Mouse (Mus musculus) stomach, embryonic 15.5 days (tissue): Measurements from ENCODE around the gene St6galnac6. TPM values are rescaled to one million over a fixed set of nuclear protein-coding genes. Genes with fewer than 3 reads are reported as not detected.

Experiments used
- ATAC-seq: fragments of 200-750 bp; cut with Nextera tagmentation; 2 replicates; pipeline ENCODE4 v1.8.0; 2017; ENCODE audit warnings: low read depth, moderate number of reproducible peaks, moderate TSS enrichment; ENCODE audit not compliant: insufficient read depth, low FRiP score
- H3K27ac ChIP-seq: fragments of 300-500 bp; sonication (generic); 2 replicates; pipeline ENCODE4 v1.5.1; 2015; ENCODE audit warnings: mild to moderate bottlenecking, inconsistent platforms
- H3K27me3 ChIP-seq: fragments of 300-500 bp; sonication (generic); replicated peaks from 2 replicates; pipeline ENCODE4 v1.6.1; 2015; ENCODE audit warnings: inconsistent platforms
- H3K36me3 ChIP-seq: fragments of 300-500 bp; sonication (generic); 2 replicates; pipeline ENCODE4 v1.6.1; 2015; ENCODE audit warnings: inconsistent platforms
- H3K4me1 ChIP-seq: fragments of 300-500 bp; sonication (generic); 2 replicates; pipeline ENCODE4 v1.6.1; 2015; ENCODE audit warnings: inconsistent platforms
- H3K4me2 ChIP-seq: fragments of 300-500 bp; sonication (generic); 2 replicates; pipeline ENCODE4 v1.6.1; 2015; ENCODE audit warnings: mild to moderate bottlenecking, inconsistent platforms
- H3K4me3 ChIP-seq: fragments of 300-500 bp; sonication (generic); replicated peaks from 2 replicates; pipeline ENCODE4 v1.5.1; 2015; ENCODE audit warnings: inconsistent platforms
- H3K9ac ChIP-seq: fragments of 300-500 bp; sonication (generic); 2 replicates; pipeline ENCODE4 v1.6.1; 2015; ENCODE audit warnings: inconsistent platforms
- H3K9me3 ChIP-seq: fragments of 300-500 bp; sonication (generic); 2 replicates; pipeline ENCODE4 v1.6.1; 2016; ENCODE audit warnings: inconsistent platforms
- WGBS: fragments of 180-500 bp; shearing (Covaris S2); methylation state at CpG from one replicate; pipeline ENCODE4 v1.1.7; 2015; 5-methylcytosine and 5-hydroxymethylcytosine counted together
- polyA plus RNA-seq: library from polyadenylated mRNA; unstranded; fragments of >200 nt; fragmentation: Nextera tagmentation; extraction: Ambion mirVana; gene quantifications from 2 replicates; pipeline ENCODE4 v1.2.1, GENCODE M21; 2015

Gene St6galnac6
- polyA plus RNA-seq, 1 experiment from 2014 or later: 19.7 TPM

DNA sequence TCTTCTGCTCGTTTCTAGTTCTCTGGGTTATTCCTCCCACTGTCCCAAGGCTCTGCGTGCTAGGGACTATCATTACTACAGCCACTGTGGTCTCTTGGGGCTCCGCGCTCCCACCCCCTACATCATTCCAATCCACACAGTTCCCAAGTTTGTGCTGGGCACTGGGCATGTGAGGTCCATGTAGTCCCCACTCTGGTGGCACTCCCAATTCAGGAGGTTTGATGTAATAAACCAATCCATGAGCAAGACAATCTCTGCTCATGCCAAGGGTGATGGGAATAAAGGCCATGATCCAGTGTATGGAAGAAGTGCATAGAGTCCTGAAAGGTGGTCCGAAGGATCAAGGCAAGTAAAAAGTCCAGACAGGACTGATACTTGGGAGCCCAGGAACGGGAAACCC, 25.0 kb upstream of the St6galnac6 start, which contains the start of gene Pip5kl1:
TSS of gene Pip5kl1 (plus strand) at position 301 of the 400 bp plus-strand sequence.
- Histone ChIP-seq H3K27me3 (peaks cover 10% of the 10 kb centered on the region; the same call in 1 of the 2 replicates), H3K9ac (peak within 1 kb of the TSS; percentile 16; the same call in 1 of the 2 replicates)
- 71% methylated on average over 6 of the region's 6 CpGs for WGBS

GRCm38 (mm10) chr2:32574901-32575585, 24.5 kb upstream of the St6galnac6 start:
- Histone ChIP-seq H3K36me3 (peaks cover 6% of the 10 kb centered on the region; the same call in 1 of the 2 replicates), H3K4me1 (peaks cover 24% of the 10 kb centered on the region), H3K4me3 (peak overlapping the region; percentile 33), H3K9ac (peak overlapping the region; percentile 16; the same call in 1 of the 2 replicates), H3K27me3 (peaks cover 10% of the 10 kb centered on the region; the same call in 1 of the 2 replicates), H3K9me3 (no peaks in the 10 kb centered on the region), H3K4me2 (peak overlapping the region; percentile 81), H3K27ac (no peak overlapping the region)
- ATAC-seq: no peak
- WGBS: under 1% methylated on average over 26 of the region's 26 CpGs

More for the DNA sequence above, 25.0 kb upstream of the St6galnac6 start, which contains the start of gene Pip5kl1:
- Histone ChIP-seq H3K4me2 (peak within 1 kb of the TSS; percentile 81), H3K4me3 (peak within 1 kb of the TSS; percentile 33), H3K9me3 (no peaks in the 10 kb centered on the region), H3K36me3 (peaks cover 6% of the 10 kb centered on the region; the same call in 1 of the 2 replicates), H3K4me1 (peaks cover 24% of the 10 kb centered on the region), H3K27ac (no peak within 1 kb of the TSS)
- no peak for ATAC-seq

- no peak for ATAC-seq
- Histone ChIP-seq H3K4me1 (peaks cover 24% of the 10 kb centered on the region), H3K9ac (peak within 1 kb of the TSS; percentile 16; the same call in 1 of the 2 replicates), H3K4me2 (peak within 1 kb of the TSS; percentile 81), H3K9me3 (no peaks in the 10 kb centered on the region), H3K36me3 (peaks cover 6% of the 10 kb centered on the region; the same call in 1 of the 2 replicates), H3K27ac (no peak within 1 kb of the TSS), H3K4me3 (peak within 1 kb of the TSS; percentile 33), H3K27me3 (peaks cover 10% of the 10 kb centered on the region)
- WGBS: 7% methylated on average over 28 of the region's 28 CpGs
Observed at GRCm38 (mm10) chr2:32575586-32576160, 23.8 kb upstream of the St6galnac6 start, which contains the start of gene 9430097D07Rik. Gene 9430097D07Rik (minus strand): TSS chr2:32575684.

DNA sequence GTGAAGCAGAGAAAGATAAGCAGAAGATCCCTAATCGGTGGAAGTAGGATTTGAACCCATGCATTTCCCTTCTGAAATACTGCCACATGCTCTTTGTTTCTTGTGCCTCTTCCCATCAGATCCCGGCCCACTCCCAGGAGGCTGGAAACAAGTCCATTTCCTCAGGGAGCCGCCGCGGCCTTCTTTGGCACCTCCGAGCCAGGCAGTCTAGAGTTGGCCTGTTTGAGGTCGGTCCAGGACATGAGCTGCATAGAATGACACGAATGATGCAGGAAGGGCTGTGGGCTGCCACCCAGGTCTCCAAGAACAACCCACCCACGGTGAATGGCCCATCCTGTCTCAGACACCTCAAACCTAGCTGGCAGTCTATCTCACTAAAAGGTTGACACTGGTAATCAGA, 23.0 kb upstream of the St6galnac6 start:
- H3K27ac ChIP-seq: no peak overlapping the region
- 86% methylated on average over 9 of the region's 9 CpGs for WGBS
- no peak overlapping the region for H3K9ac ChIP-seq
- H3K4me1 ChIP-seq: peaks cover 22% of the 10 kb centered on the region
- ATAC-seq: no peak
- no peak overlapping the region for H3K4me3 ChIP-seq
- no peak overlapping the region for H3K4me2 ChIP-seq
- peaks cover 10% of the 10 kb centered on the region for H3K27me3 ChIP-seq
- H3K36me3 ChIP-seq: peaks cover 6% of the 10 kb centered on the region; the same call in 1 of the 2 replicates
- no peaks in the 10 kb centered on the region for H3K9me3 ChIP-seq

GRCm38 (mm10) chr2:32578146-32579046, 21.1 kb upstream of the St6galnac6 start:
- Histone ChIP-seq H3K9ac (no peak overlapping the region), H3K27ac (no peak overlapping the region), H3K4me3 (no peak overlapping the region), H3K36me3 (no peaks in the 10 kb centered on the region), H3K9me3 (no peaks in the 10 kb centered on the region), H3K4me2 (no peak overlapping the region), H3K4me1 (peaks cover 17% of the 10 kb centered on the region), H3K27me3 (peaks cover 10% of the 10 kb centered on the region)
- no peak for ATAC-seq
- WGBS: 36% methylated on average over 25 of the region's 30 CpGs

DNA sequence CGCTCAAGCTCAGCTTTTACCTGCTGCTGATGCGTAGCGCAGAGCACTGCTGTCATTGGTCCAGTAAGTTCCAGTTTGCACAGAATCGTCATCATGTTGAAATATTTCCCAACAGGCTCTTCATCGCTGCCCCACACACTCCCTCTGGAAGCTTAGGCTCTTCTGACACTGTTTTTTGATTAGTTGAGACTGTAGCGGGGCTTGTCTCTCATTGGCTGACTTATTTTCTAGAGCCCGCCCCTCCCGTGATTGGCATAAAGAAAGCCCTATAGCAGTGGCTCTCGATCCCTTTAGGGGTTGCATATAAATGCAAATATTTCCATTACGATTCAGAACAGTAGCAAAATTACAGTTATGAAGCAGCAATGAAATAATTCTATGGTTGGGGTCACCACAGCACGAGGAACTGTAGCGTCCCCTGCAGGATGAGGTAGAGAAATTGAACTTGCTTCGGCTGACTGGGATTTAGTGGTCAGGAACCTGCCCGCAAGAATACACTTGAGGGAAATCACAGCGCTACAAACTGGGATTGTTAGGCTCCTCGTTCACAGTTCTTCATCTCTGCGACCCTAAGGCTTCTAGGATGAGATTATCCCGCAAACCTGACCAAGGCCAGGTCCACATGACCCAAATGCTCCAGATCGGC, 17.9 kb upstream of the St6galnac6 start:
- H3K36me3 ChIP-seq: no peaks in the 10 kb centered on the region
- H3K4me2 ChIP-seq: peak overlapping the region; percentile 29; the same call in 1 of the 2 replicates
- peaks cover 6% of the 10 kb centered on the region for H3K27me3 ChIP-seq
- H3K9ac ChIP-seq: no peak overlapping the region
- peak overlapping the region; percentile 9 for H3K4me3 ChIP-seq
- no peak for ATAC-seq
- H3K4me1 ChIP-seq: 0 out of 2 replicates have a peak, but pooled peaks cover 11% of the 10 kb centered on the region
- 43% methylated on average over 19 of the region's 19 CpGs for WGBS
- H3K27ac ChIP-seq: no peak overlapping the region
- H3K9me3 ChIP-seq: no peaks in the 10 kb centered on the region

- no peaks in the 10 kb centered on the region for H3K36me3 ChIP-seq
- no peaks in the 10 kb centered on the region for H3K9me3 ChIP-seq
- H3K9ac ChIP-seq: no peak overlapping the region
- peaks cover 24% of the 10 kb centered on the region; the same call in 1 of the 2 replicates for H3K4me1 ChIP-seq
- ATAC-seq: peak; percentile 70
- H3K4me2 ChIP-seq: peak overlapping the region; percentile 61
- H3K27me3 ChIP-seq: peaks cover 3% of the 10 kb centered on the region
- H3K4me3 ChIP-seq: peak overlapping the region; percentile 26; the same call in 1 of the 2 replicates
- no peak overlapping the region for H3K27ac ChIP-seq
- WGBS: 10% methylated on average over 37 of the region's 37 CpGs
Observed at GRCm38 (mm10) chr2:32582830-32583799, 16.4 kb upstream of the St6galnac6 start.

- WGBS: 86% methylated on average over 7 of the region's 7 CpGs
- no peaks in the 10 kb centered on the region for H3K9me3 ChIP-seq
- no peak overlapping the region for H3K4me3 ChIP-seq
- H3K36me3 ChIP-seq: no peaks in the 10 kb centered on the region
- H3K27ac ChIP-seq: no peak overlapping the region
- no peak for ATAC-seq
- H3K27me3 ChIP-seq: no peaks in the 10 kb centered on the region; the same call in 1 of the 2 replicates
- H3K4me1 ChIP-seq: peaks cover 27% of the 10 kb centered on the region; the same call in 1 of the 2 replicates
- H3K4me2 ChIP-seq: no peak overlapping the region
- no peak overlapping the region for H3K9ac ChIP-seq
Observed at GRCm38 (mm10) chr2:32585149-32585714, 14.3 kb upstream of the St6galnac6 start.

DNA sequence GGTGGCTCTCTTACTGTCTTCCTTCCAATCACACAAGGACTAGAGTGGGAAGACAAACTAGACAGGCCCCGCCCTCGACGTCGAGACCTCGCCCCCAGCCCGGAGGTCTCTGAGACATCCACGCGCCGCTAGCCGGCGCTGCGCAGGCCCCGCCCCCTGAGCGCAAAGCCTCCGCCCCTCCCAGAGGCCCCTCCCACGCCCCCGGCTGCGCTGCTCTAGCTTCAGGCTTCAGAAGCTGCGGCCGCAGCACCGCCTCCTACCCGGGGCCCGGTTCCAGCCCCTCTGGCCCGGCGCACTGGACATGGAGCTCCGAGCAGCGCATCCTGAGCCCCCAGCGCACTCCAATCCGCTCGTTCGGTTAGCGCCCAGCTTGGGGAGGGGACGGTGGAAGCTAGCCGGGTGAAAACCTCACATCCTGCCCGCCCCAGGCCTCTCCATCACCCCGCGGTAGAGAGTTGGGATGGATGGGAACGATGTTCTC, 12.6 kb upstream of the St6galnac6 start, which contains the start of gene St6galnac4:
TSS of gene St6galnac4 (plus strand) at position 225 of the 481 bp plus-strand sequence.
- peak; percentile 83 for ATAC-seq
- Histone ChIP-seq H3K4me3 (peak within 1 kb of the TSS; percentile 62), H3K4me1 (peaks cover 27% of the 10 kb centered on the region; the same call in 1 of the 2 replicates), H3K27me3 (no peaks in the 10 kb centered on the region), H3K4me2 (peak within 1 kb of the TSS; percentile 82), H3K36me3 (no peaks in the 10 kb centered on the region), H3K9ac (peak within 1 kb of the TSS; percentile 35; the same call in 1 of the 2 replicates), H3K27ac (peak within 1 kb of the TSS; percentile 44), H3K9me3 (no peaks in the 10 kb centered on the region)
- under 1% methylated on average over 37 of the region's 38 CpGs for WGBS
